Mouse (Mus musculus): Measurements from ENCODE around the gene Zfp14. TPM values are rescaled to one million over a fixed set of nuclear protein-coding genes. Genes with fewer than 3 reads are reported as not detected.

The Zfp14 gene
- polyA plus RNA-seq, 1 experiment from 2014 or later = 5.6 TPM

DNA sequence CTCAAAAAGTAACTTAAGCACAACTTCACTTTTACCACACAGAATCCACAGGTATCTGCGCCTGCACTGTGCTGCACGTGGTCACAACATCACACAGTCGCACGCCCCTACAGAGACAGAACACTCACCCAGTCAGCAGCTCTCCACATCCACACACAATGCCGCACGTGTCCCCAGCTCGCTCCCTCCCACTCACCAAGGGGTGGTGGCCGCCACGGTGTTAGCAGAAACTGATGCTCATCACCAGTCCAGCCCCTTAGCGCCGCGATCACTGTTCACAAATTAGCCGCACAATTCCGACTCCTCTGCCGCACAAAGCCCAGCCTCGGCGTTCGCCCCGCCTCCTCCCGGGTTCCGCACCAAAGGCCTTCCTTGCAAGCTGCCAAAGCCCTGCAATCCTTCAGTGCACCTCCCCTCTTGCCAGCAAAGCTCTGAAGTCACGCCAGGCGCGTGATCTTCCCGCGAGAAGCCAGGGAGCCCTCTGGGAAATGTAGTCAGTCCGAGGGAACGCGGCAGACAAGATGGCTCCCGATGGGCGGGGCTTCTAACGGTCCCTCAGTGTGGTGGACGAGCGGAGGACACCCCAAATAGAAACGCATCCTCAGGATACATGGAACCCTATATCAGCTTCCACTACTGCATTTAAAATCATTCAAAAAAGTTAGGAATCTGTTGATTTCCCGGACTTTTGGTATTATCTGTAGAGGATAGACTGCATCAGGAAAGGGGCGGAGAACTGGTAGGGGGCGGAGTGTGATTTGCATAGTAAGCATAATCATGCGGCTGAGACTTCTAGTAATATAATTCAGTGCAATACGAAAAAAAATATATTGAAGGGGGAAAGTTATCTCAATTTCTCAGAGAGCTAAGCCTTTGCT lies 39.2 kb upstream of the Zfp14 start, which contains the start of the genes Gm26920 and Zfp566:
Gm26920 (minus strand) TSS at position 319 of the 878 bp plus-strand sequence.
Zfp566 (minus strand) TSS at position 436 of the 878 bp plus-strand sequence.
- Histone ChIP-seq H3K4me3 (ENCODE audit: low read depth, low read length) (peak within 1 kb of the TSS; percentile 56), H3K9ac (ENCODE audit: low read depth, low read length) (peak within 1 kb of the TSS; percentile 63), H3K4me2 (replicated peaks; ENCODE audit: low read depth, low read length) (peak within 1 kb of the TSS; percentile 62), H3K4me1 (replicated peaks; ENCODE audit: control insufficient read depth, insufficient read depth, low read length) (peaks cover 8% of the 10 kb centered on the region), H3K27ac (ENCODE audit: low read depth, low read length) (peak within 1 kb of the TSS; percentile 27; the same call in 1 of the 2 replicates), H3K9me3 (ENCODE audit: control insufficient read depth, low read length) (no peaks in the 10 kb centered on the region), H3K36me3 (ENCODE audit: control insufficient read depth, insufficient read depth, low read length) (peaks cover 7% of the 10 kb centered on the region), H3K27me3 (ENCODE audit: control insufficient read depth, insufficient read depth, low read length) (no peaks in the 10 kb centered on the region)
- ATAC-seq (ENCODE audit: low FRiP score) = peak; percentile 92
- peak; percentile 99 for DNase-seq (ENCODE audit: low spot score)
- whole genome bisulfite sequencing = under 1% methylated on average over 40 of the region's 40 CpGs

DNA sequence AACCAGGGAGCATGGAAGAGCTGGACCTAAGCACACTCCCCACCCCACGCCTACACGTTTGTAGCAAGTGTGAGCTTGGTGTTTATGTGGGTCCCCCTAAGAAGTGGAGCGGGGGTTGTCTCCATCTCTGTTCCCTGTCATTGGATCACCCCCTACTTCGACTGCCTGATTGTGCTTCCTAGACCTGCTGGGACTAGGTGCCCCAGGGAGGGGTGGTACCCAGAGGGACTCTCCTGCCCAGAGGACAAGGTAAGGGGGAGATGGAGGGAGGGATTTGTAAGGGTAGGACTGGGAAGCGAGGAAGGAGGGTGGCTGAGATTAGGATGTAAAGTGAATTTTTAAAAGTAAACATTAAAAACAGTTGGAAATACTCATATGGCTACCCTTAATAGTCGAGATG lies 38.2 kb upstream of the Zfp14 start:
- H3K36me3 ChIP-seq (ENCODE audit: control insufficient read depth, insufficient read depth, low read length) = peaks cover 10% of the 10 kb centered on the region
- peak overlapping the region; percentile 56 for H3K4me3 ChIP-seq (ENCODE audit: low read depth, low read length)
- no peak overlapping the region for H3K27ac ChIP-seq (ENCODE audit: low read depth, low read length)
- 17% methylated on average over 6 of the region's 6 CpGs for WGBS
- DNase-seq (ENCODE audit: low spot score) = no peak
- no peaks in the 10 kb centered on the region for H3K27me3 ChIP-seq (ENCODE audit: control insufficient read depth, insufficient read depth, low read length)
- peaks cover 8% of the 10 kb centered on the region for H3K4me1 ChIP-seq (replicated peaks; ENCODE audit: control insufficient read depth, insufficient read depth, low read length)
- H3K9me3 ChIP-seq (ENCODE audit: control insufficient read depth, low read length) = no peaks in the 10 kb centered on the region
- peak overlapping the region; percentile 62 for H3K4me2 ChIP-seq (replicated peaks; ENCODE audit: low read depth, low read length)
- peak overlapping the region; percentile 63 for H3K9ac ChIP-seq (ENCODE audit: low read depth, low read length)
- no peak for ATAC-seq (ENCODE audit: low FRiP score)

DNA sequence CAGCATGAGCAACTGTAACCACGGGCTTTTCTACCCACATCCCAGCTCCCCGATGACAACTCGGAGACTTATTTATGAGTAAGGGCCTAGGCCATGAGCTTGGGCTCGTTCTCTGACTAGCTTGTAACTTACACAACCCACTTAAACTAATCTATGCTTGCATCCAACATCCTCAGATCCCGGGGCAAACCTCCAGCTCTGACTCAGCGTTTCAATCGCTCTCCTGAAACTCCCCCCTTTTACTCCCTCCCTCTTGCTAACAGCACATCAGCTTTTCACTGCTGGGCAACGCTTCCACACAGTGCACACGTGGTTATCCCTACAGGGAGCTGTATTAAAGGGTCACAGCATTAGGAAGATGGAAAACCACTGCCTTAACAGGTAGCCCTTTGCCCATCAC lies 35.3 kb upstream of the Zfp14 start:
- H3K9ac ChIP-seq (ENCODE audit: low read depth, low read length) = no peak overlapping the region
- peaks cover 12% of the 10 kb centered on the region for H3K36me3 ChIP-seq (ENCODE audit: control insufficient read depth, insufficient read depth, low read length)
- no peak overlapping the region for H3K27ac ChIP-seq (ENCODE audit: low read depth, low read length)
- no peak overlapping the region for H3K4me2 ChIP-seq (replicated peaks; ENCODE audit: low read depth, low read length)
- DNase-seq (ENCODE audit: low spot score) = no peak
- no peaks in the 10 kb centered on the region for H3K9me3 ChIP-seq (ENCODE audit: control insufficient read depth, low read length)
- no peaks in the 10 kb centered on the region for H3K27me3 ChIP-seq (ENCODE audit: control insufficient read depth, insufficient read depth, low read length)
- no peak overlapping the region for H3K4me3 ChIP-seq (ENCODE audit: low read depth, low read length)
- 92% methylated on average over 9 of the region's 9 CpGs for WGBS
- ATAC-seq (ENCODE audit: low FRiP score) = no peak
- H3K4me1 ChIP-seq (replicated peaks; ENCODE audit: control insufficient read depth, insufficient read depth, low read length) = peaks cover 5% of the 10 kb centered on the region

DNA sequence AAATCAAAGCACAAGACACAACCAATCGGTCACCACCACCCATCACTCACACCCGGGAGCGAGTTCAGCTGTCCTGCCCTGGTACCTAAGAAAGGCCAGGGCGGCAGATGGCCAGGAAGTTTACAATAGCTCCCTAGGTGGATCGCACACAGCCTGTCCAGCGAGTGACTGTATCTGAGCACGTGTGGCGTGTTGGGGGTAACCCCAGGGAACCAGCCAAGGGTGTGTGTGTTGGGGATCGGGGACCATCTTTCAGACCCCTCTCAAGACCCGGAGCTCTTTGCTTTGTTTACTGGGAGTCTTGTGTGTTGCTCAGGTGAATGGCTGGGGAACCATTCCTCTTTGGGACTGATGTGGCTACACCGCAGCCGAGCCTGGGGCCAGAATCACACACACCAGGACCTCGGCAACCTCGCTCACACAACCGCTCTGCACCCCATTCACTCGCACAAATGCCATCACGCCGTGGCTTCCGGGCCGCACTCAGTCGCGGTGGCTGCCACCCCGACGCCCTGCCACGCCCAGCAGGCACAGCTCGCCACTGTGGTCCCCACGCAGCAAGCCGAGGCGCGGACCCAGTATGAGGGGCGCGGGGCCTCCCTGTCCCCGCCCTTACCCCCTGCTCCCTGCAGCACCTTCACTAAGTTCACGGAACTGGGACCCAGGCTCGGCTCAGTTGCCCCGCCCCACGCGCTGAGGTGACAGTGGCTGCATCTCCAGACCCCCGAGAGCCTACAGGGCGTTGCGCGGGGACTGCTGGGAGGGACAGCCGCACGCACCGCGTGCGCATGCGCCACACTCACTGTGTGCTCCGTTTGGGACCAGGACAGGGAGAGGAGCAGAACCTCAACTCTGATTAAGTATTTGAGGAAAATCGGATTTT lies 21.2 kb upstream of the Zfp14 start, which contains the start of gene Zfp82:
Zfp82 (minus strand) TSS at position 755 of the 883 bp plus-strand sequence.
- under 1% methylated on average over 50 of the region's 50 CpGs for WGBS
- peak; percentile 93 for ATAC-seq (ENCODE audit: low FRiP score)

DNA sequence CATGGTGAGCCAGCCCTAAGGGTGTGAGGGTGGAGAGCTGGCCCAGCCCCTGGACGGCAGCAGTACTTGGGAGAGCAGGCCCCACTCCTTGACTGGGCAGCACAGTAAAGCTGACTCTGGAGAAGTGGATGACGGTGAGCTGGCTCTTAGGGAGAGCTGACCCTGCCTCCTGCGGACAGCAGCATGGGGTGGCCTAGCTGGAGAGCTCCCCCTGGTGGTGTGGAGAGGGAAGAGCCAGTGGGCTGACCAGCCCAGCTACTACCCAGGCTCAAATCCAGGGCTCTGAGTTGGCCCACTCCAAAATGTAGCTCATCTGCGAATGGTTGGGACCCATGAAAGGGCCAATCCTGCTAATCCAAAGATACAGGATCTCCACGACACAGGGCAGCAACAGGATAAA lies 13.4 kb upstream of the Zfp14 start:
- WGBS = 82% methylated on average over 5 of the region's 5 CpGs
- Histone ChIP-seq H3K36me3 (ENCODE audit: control insufficient read depth, insufficient read depth, low read length) (0 out of 2 replicates have a peak, but pooled peaks cover 3% of the 10 kb centered on the region), H3K9ac (ENCODE audit: low read depth, low read length) (no peak overlapping the region), H3K4me2 (replicated peaks; ENCODE audit: low read depth, low read length) (no peak overlapping the region), H3K27ac (ENCODE audit: low read depth, low read length) (no peak overlapping the region), H3K9me3 (ENCODE audit: control insufficient read depth, low read length) (no peaks in the 10 kb centered on the region), H3K4me1 (replicated peaks; ENCODE audit: control insufficient read depth, insufficient read depth, low read length) (no peaks in the 10 kb centered on the region), H3K4me3 (ENCODE audit: low read depth, low read length) (no peak overlapping the region), H3K27me3 (ENCODE audit: control insufficient read depth, insufficient read depth, low read length) (no peaks in the 10 kb centered on the region)
- DNase-seq (ENCODE audit: low spot score) (no peak), ATAC-seq (ENCODE audit: low FRiP score) (no peak)

More for the DNA sequence above, 21.2 kb upstream of the Zfp14 start, which contains the start of gene Zfp82:
- peak; percentile 93 for DNase-seq (ENCODE audit: low spot score)
- peak within 1 kb of the TSS; percentile 79 for H3K4me3 ChIP-seq (ENCODE audit: low read depth, low read length)
- H3K27me3 ChIP-seq (ENCODE audit: control insufficient read depth, insufficient read depth, low read length) = no peaks in the 10 kb centered on the region
- peak within 1 kb of the TSS; percentile 71 for H3K27ac ChIP-seq (ENCODE audit: low read depth, low read length)
- no peaks in the 10 kb centered on the region for H3K4me1 ChIP-seq (replicated peaks; ENCODE audit: control insufficient read depth, insufficient read depth, low read length)
- H3K9ac ChIP-seq (ENCODE audit: low read depth, low read length) = peak within 1 kb of the TSS; percentile 77
- peak within 1 kb of the TSS; percentile 91 for H3K4me2 ChIP-seq (replicated peaks; ENCODE audit: low read depth, low read length)
- H3K9me3 ChIP-seq (ENCODE audit: control insufficient read depth, low read length) = no peaks in the 10 kb centered on the region
- no peaks in the 10 kb centered on the region for H3K36me3 ChIP-seq (ENCODE audit: control insufficient read depth, insufficient read depth, low read length)

DNA sequence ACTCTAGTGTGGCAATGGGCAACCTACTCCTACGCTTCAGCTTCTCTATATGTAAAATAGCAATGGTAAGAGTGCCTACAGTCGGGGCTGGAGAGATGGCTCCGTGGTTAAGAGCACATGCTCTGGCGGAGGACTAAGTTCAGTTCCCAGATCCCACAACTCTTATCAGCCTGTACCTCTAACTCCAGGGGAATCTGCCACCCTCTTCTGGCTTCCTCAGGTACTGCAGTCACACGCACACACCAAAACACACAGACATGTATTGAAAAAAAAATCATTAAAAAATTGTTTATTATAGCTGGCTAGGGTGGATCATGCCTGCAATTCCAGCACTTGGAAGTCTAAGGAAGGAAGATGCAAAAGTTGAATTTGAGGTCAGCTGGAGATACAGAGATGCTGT lies 11.3 kb upstream of the Zfp14 start:
- H3K4me1 ChIP-seq (replicated peaks; ENCODE audit: control insufficient read depth, insufficient read depth, low read length) = no peaks in the 10 kb centered on the region
- H3K9ac ChIP-seq (ENCODE audit: low read depth, low read length) = no peak overlapping the region
- H3K27me3 ChIP-seq (ENCODE audit: control insufficient read depth, insufficient read depth, low read length) = no peaks in the 10 kb centered on the region
- H3K9me3 ChIP-seq (ENCODE audit: control insufficient read depth, low read length) = no peaks in the 10 kb centered on the region
- 88% methylated on average over 5 of the region's 5 CpGs for WGBS
- ATAC-seq (ENCODE audit: low FRiP score) = no peak
- no peak overlapping the region for H3K4me2 ChIP-seq (replicated peaks; ENCODE audit: low read depth, low read length)
- DNase-seq (ENCODE audit: low spot score) = peak; percentile 33
- H3K36me3 ChIP-seq (ENCODE audit: control insufficient read depth, insufficient read depth, low read length) = 0 out of 2 replicates have a peak, but pooled peaks cover 3% of the 10 kb centered on the region
- no peak overlapping the region for H3K27ac ChIP-seq (ENCODE audit: low read depth, low read length)
- H3K4me3 ChIP-seq (ENCODE audit: low read depth, low read length) = no peak overlapping the region

DNA sequence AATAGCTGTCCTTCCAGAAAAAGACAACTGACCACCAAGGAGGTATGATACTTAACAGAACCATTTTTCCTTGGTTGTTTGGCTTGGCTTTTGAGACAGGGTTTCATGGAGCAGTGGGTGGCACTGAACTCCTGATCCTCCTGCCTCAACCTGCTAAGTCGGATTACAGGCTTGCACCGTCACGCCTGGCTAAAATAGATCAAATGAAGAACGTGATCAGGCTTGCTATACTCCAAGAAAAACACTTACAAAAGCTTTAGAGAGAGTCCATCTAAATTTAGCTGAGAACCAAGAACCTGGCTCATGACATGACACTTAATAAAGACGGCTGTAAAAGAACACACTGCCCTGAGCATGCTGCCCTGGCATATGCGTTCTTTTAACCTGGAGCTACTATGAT lies 9.2 kb upstream of the Zfp14 start:
- H3K9me3 ChIP-seq (ENCODE audit: control insufficient read depth, low read length) = no peaks in the 10 kb centered on the region
- H3K4me1 ChIP-seq (replicated peaks; ENCODE audit: control insufficient read depth, insufficient read depth, low read length) = no peaks in the 10 kb centered on the region
- no peak overlapping the region for H3K4me2 ChIP-seq (replicated peaks; ENCODE audit: low read depth, low read length)
- H3K27me3 ChIP-seq (ENCODE audit: control insufficient read depth, insufficient read depth, low read length) = no peaks in the 10 kb centered on the region
- 92% methylated on average over 6 of the region's 6 CpGs for WGBS
- H3K4me3 ChIP-seq (ENCODE audit: low read depth, low read length) = no peak overlapping the region
- no peak for ATAC-seq (ENCODE audit: low FRiP score)
- DNase-seq (ENCODE audit: low spot score) = no peak
- no peak overlapping the region for H3K27ac ChIP-seq (ENCODE audit: low read depth, low read length)
- no peak overlapping the region for H3K9ac ChIP-seq (ENCODE audit: low read depth, low read length)
- peaks cover 5% of the 10 kb centered on the region; the same call in 1 of the 2 replicates for H3K36me3 ChIP-seq (ENCODE audit: control insufficient read depth, insufficient read depth, low read length)

DNA sequence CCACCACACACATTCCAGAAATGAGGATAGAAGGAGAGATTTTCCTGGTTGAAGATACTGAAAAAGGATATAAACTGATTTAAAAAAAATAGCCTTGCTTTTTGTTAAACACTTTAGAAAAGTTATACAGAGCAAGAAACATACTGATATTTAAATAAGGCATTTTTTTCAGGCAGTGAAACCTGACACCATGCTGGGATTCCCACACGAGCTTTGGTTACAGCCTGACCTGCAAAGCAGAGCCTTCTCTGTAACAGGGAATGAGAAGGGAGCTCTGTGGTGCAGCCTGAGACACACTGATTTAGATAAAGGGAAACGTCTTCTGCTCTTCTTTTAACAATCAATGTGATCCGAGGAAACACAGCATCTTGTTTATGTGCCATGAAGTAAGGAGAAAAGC lies 2.4 kb upstream of the Zfp14 start:
- ATAC-seq (ENCODE audit: low FRiP score) = no peak
- WGBS = 13% methylated on average over 3 of the region's 3 CpGs

More for the DNA sequence above, 2.4 kb upstream of the Zfp14 start:
- H3K4me2 ChIP-seq (replicated peaks; ENCODE audit: low read depth, low read length) = no peak overlapping the region
- peaks cover 2% of the 10 kb centered on the region; the same call in 1 of the 2 replicates for H3K36me3 ChIP-seq (ENCODE audit: control insufficient read depth, insufficient read depth, low read length)
- 0 out of 2 replicates have a peak, but pooled peaks cover 2% of the 10 kb centered on the region for H3K4me1 ChIP-seq (replicated peaks; ENCODE audit: control insufficient read depth, insufficient read depth, low read length)
- no peaks in the 10 kb centered on the region for H3K27me3 ChIP-seq (ENCODE audit: control insufficient read depth, insufficient read depth, low read length)
- no peak overlapping the region for H3K27ac ChIP-seq (ENCODE audit: low read depth, low read length)
- no peak overlapping the region for H3K4me3 ChIP-seq (ENCODE audit: low read depth, low read length)
- no peak overlapping the region for H3K9ac ChIP-seq (ENCODE audit: low read depth, low read length)
- DNase-seq (ENCODE audit: low spot score) = no peak
- H3K9me3 ChIP-seq (ENCODE audit: control insufficient read depth, low read length) = no peaks in the 10 kb centered on the region

Measured in hindbrain, embryonic 11.5 days (tissue).